Mouse (Mus musculus): ENCODE data around the gene Ttc30a2.
A peak's percentile ranks its signal among the peaks of the same experiment; 100 is the strongest.

The Ttc30a2 gene

GRCm38 (mm10) chr2:75977752-75978368, at the start of gene Ttc30a2:
Gene Ttc30a2, minus strand, starts transcription at chr2:75978170.
- peak; percentile 93 for DNase-seq

- DNase-seq: no peak
These were observed 38.9 kb upstream of the Ttc30a2 start for GRCm38 (mm10) chr2:76016890-76017289.

- no peak for DNase-seq
These were observed 38.2 kb upstream of the Ttc30a2 start for GRCm38 (mm10) chr2:76016136-76016535.

GRCm38 (mm10) chr2:76015460-76015859, 37.5 kb upstream of the Ttc30a2 start:
- no peak for DNase-seq

- no peak for DNase-seq
These were observed 36.7 kb upstream of the Ttc30a2 start for GRCm38 (mm10) chr2:76014659-76015058.

- no peak for DNase-seq
These were observed 28.2 kb upstream of the Ttc30a2 start for GRCm38 (mm10) chr2:76006194-76006593.

GRCm38 (mm10) chr2:76002899-76003298, 24.9 kb upstream of the Ttc30a2 start:
- no peak for DNase-seq

- peak; percentile 91 for DNase-seq
These were observed 23.4 kb upstream of the Ttc30a2 start for GRCm38 (mm10) chr2:76001392-76001791.

GRCm38 (mm10) chr2:75999636-76000035, 21.7 kb upstream of the Ttc30a2 start:
- peak; percentile 90 for DNase-seq

GRCm38 (mm10) chr2:75998692-75999091, 20.7 kb upstream of the Ttc30a2 start:
- DNase-seq: peak; percentile 40

- DNase-seq: peak; percentile 81
These were observed 19.8 kb upstream of the Ttc30a2 start for GRCm38 (mm10) chr2:75997726-75998125.

- peak; percentile 68 for DNase-seq
These were observed 16.9 kb upstream of the Ttc30a2 start for GRCm38 (mm10) chr2:75994841-75995240.

GRCm38 (mm10) chr2:75991581-75992205, 13.7 kb upstream of the Ttc30a2 start:
- peak; percentile 82 for DNase-seq

GRCm38 (mm10) chr2:75990885-75991539, 13.0 kb upstream of the Ttc30a2 start:
- peak; percentile 96 for DNase-seq

- DNase-seq: peak; percentile 10
These were observed 11.7 kb upstream of the Ttc30a2 start for GRCm38 (mm10) chr2:75989694-75990093.

GRCm38 (mm10) chr2:75988779-75989363, 10.9 kb upstream of the Ttc30a2 start:
- DNase-seq: no peak

- DNase-seq: peak; percentile 48
These were observed 10.4 kb upstream of the Ttc30a2 start for GRCm38 (mm10) chr2:75988378-75988777.

GRCm38 (mm10) chr2:75987739-75988138, 9.8 kb upstream of the Ttc30a2 start:
- DNase-seq: peak; percentile 55

GRCm38 (mm10) chr2:75985124-75985523, 7.2 kb upstream of the Ttc30a2 start:
- peak; percentile 94 for DNase-seq

GRCm38 (mm10) chr2:75983847-75984246, 5.9 kb upstream of the Ttc30a2 start:
- peak; percentile 55 for DNase-seq

- DNase-seq: peak; percentile 67
These were observed 5.1 kb upstream of the Ttc30a2 start for GRCm38 (mm10) chr2:75983091-75983490.

GRCm38 (mm10) chr2:75982626-75983025, 4.7 kb upstream of the Ttc30a2 start:
- DNase-seq: peak; percentile 57

- peak; percentile 97 for DNase-seq
These were observed 3.6 kb upstream of the Ttc30a2 start, which contains the start of gene Ttc30a1 for GRCm38 (mm10) chr2:75981440-75982081. Gene Ttc30a1, minus strand, starts transcription at chr2:75981967.

Measured in heart, adult 11 months (tissue).